Mouse (Mus musculus) layer of hippocampus, adult 2 months (tissue): ENCODE results near the gene Bach2. TPM values are rescaled to one million over a fixed set of nuclear protein-coding genes. Genes with fewer than 3 reads are reported as not detected.

Experiments used
- DNase-seq, 2 experiments: peaks; one replicate each; pipeline ENCODE4 v3.0.0; 2022; ENCODE audit warnings: low spot score in 2 of 2
- H3K27ac ChIP-seq: fragments of 200-600 bp; 2 replicates; pipeline ENCODE4 v1.8.1; 2022
- H3K4me3 ChIP-seq: fragments of 200-600 bp; 2 replicates; pipeline ENCODE4 v1.8.1; 2022; ENCODE audit warnings: mild to moderate bottlenecking
- CTCF ChIP-seq: fragments of 200-600 bp; conservative IDR thresholded peaks from 2 replicates; pipeline ENCODE4 v1.8.1; 2022; ENCODE audit warnings: antibody characterized with exemption, mild to moderate bottlenecking, moderate library complexity
- total RNA-seq, 2 experiments: library from RNA; stranded (reverse); gene quantifications; 2 replicates each; pipeline ENCODE4 v1.2.3; 2021

The Bach2 gene
- total RNA-seq, 2 experiments from 2014 or later: 11.1 to 15.6 TPM

GRCm38 (mm10) chr4:32335659-32336058, 97.1 kb downstream of the Bach2 start:
- no peak overlapping the region for H3K27ac ChIP-seq
- DNase-seq: no peak
- TF ChIP-seq CTCF: no peak
- H3K4me3 ChIP-seq: no peak overlapping the region

- no peak for DNase-seq
- no peak overlapping the region for H3K27ac ChIP-seq
- TF ChIP-seq CTCF: no peak
- H3K4me3 ChIP-seq: no peak overlapping the region
Measured at GRCm38 (mm10) chr4:32336642-32337041, 98.0 kb downstream of the Bach2 start.

GRCm38 (mm10) chr4:32337638-32338037, 99.0 kb downstream of the Bach2 start:
- no peak overlapping the region for H3K27ac ChIP-seq
- DNase-seq: no peak
- no peak for TF ChIP-seq CTCF
- H3K4me3 ChIP-seq: no peak overlapping the region

GRCm38 (mm10) chr4:32338451-32338850, 99.8 kb downstream of the Bach2 start:
- no peak overlapping the region for H3K4me3 ChIP-seq
- DNase-seq: no peak
- TF ChIP-seq CTCF: no peak
- no peak overlapping the region for H3K27ac ChIP-seq

GRCm38 (mm10) chr4:32340844-32341243, 102.2 kb downstream of the Bach2 start:
- no peak overlapping the region for H3K27ac ChIP-seq
- no peak for DNase-seq
- no peak overlapping the region for H3K4me3 ChIP-seq
- TF ChIP-seq CTCF: no peak

GRCm38 (mm10) chr4:32342269-32342668, 103.7 kb downstream of the Bach2 start:
- peak; percentile 41 for TF ChIP-seq CTCF
- Histone ChIP-seq H3K4me3 (no peak overlapping the region), H3K27ac (no peak overlapping the region)
- DNase-seq: no peak

- peak overlapping the region; percentile 51; the same call in 1 of the 2 replicates for H3K27ac ChIP-seq
- DNase-seq: no peak
- no peak for TF ChIP-seq CTCF
Measured at GRCm38 (mm10) chr4:32343256-32344165, 104.9 kb downstream of the Bach2 start.

GRCm38 (mm10) chr4:32344276-32344675, 105.7 kb downstream of the Bach2 start:
- DNase-seq: no peak
- no peak overlapping the region for H3K27ac ChIP-seq
- no peak for TF ChIP-seq CTCF
- no peak overlapping the region for H3K4me3 ChIP-seq

More at GRCm38 (mm10) chr4:32343256-32344165, 104.9 kb downstream of the Bach2 start:
- no peak overlapping the region for H3K4me3 ChIP-seq

- H3K4me3 ChIP-seq: no peak overlapping the region
- H3K27ac ChIP-seq: no peak overlapping the region
- DNase-seq: no peak
- no peak for TF ChIP-seq CTCF
Measured at GRCm38 (mm10) chr4:32347202-32347601, 108.6 kb downstream of the Bach2 start.

- Histone ChIP-seq H3K4me3 (no peak overlapping the region), H3K27ac (no peak overlapping the region)
- TF ChIP-seq CTCF: no peak
- no peak for DNase-seq
Measured at GRCm38 (mm10) chr4:32347711-32348110, 109.1 kb downstream of the Bach2 start.

GRCm38 (mm10) chr4:32349361-32349760, 110.8 kb downstream of the Bach2 start:
- no peak for TF ChIP-seq CTCF
- no peak overlapping the region for H3K4me3 ChIP-seq
- DNase-seq: no peak
- no peak overlapping the region for H3K27ac ChIP-seq

GRCm38 (mm10) chr4:32351236-32351635, 112.6 kb downstream of the Bach2 start:
- TF ChIP-seq CTCF: no peak
- peak overlapping the region; percentile 59 for H3K27ac ChIP-seq
- peak overlapping the region; percentile 34 for H3K4me3 ChIP-seq
- DNase-seq: no peak

GRCm38 (mm10) chr4:32351661-32352246, 113.2 kb downstream of the Bach2 start:
- DNase-seq: no peak
- H3K27ac ChIP-seq: peak overlapping the region; percentile 59; the same call in 1 of the 2 replicates
- peak overlapping the region; percentile 34 for H3K4me3 ChIP-seq
- TF ChIP-seq CTCF: no peak
